Mouse (Mus musculus): ENCODE data around the gene Dzip1. TPM values are rescaled to one million over a fixed set of nuclear protein-coding genes. Genes with fewer than 3 reads are reported as not detected.

Dzip1 gene
- polyA plus RNA-seq (2017; shearing (Covaris generic)) = 10 to 100 TPM in 2 of 3 experiments, 1 to 10 TPM in 1; 5.0 to 17.5 (median 11.8) TPM

DNA sequence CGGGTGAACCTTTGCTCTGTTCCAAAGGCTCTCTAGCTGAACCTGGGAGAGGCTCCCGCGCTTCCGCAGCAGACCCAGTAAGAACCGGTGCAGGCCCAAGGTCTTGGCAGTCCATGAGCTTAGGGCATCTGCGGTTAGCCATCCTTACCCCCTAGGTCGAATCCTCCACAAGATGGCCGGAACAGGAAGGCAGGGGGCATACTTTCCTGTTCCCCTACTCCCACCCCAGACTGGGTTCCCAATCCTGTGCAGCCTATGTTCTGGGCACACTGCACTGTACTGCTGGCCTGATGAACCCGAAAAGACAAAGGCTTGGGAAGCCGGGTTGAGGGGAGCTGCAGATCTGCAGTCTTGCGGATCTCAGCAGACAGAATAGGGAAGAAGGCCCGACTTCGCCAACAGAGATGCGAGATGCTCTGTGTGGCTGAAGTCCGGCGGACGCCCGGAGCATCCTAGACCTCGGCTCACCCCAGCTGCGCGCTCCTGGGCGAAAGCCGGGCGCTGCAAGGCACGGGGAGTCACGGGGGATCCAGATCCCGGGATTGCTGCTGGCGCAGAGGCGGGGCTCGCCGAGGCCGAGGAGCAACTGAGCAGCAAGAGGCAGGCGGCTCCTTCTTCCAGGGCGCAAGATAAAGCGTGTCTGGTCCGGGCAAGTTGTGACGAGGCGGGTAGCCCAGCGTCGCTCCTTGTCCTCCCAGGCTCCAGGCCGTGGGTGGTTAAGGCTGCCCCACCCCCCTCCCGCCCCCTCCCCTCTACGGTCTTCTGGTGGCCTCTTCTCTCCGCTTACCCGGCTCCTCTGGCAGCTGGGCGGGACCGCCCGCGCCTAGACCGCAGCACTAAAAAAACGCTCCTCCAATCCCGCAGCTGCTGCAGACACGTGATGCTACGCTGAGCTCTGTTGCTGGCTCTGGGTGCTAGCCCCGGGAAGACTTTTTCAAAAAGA, at the start of gene Dzip1:
Gene Dzip1 (minus strand): TSS at position 788 of the 943 bp plus-strand sequence.
- ATAC-seq = peak; percentile 76

DNA sequence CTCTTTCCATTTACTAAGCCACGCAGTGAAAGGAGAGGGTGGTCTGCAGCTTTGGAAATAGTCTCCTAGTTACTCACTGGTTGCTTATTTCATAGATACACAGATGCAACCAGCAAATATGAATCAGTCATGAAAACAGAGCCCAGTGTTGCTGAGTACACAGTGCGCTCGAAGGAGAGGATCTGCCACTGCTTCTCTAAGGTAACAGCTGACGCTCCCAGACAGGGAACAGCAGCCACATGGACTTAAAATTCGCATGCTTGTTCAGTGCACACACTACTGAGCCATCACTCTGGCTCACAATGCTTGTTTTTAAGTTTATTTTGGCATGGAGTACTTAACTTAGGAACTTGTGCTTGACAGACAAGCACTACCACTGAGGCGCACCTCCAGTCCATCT, 47.0 kb upstream of the Dzip1 start:
- no peak for ATAC-seq

DNA sequence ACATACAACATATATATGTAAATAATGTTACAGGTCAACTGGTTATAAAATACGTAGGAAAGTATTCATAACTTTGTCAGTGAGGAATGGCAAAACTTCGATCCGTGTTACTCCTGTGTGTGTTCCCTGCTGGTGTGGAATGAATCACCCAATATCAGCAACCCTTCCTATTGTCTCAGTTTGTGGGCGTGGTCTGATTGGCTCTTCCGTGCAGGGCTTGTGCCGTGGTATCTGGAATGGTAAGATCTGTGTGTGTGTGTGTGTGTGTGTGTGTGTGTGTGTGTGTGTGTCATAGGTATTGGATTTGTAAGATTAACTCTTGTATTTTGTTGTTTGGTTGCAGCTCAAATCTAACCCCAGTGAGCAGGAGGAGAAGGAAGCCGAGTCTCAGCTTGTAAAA, 42.4 kb upstream of the Dzip1 start:
- ATAC-seq = no peak

GRCm38 (mm10) chr14:118965356-118966000, 40.2 kb upstream of the Dzip1 start:
- ATAC-seq = peak; percentile 85

DNA sequence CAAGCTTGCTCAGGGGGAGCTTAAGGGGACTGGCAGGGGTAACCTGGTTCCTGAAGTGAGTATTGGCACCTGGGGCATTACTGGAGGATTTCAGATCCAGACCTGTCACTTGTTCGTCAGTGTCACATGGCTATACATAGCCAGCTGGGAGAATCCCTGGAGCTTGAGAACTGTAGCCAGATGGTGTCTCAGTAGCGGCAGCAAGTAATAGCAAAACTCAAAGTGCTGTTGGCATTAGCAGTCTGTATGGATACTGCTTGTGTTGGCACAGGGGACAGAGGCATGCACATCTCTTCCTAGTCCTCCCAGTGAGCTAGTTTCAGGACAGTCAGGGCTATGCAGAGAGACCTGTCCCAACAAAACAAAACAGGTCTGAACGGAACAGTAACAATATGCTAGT, 32.8 kb upstream of the Dzip1 start:
- ATAC-seq = no peak

DNA sequence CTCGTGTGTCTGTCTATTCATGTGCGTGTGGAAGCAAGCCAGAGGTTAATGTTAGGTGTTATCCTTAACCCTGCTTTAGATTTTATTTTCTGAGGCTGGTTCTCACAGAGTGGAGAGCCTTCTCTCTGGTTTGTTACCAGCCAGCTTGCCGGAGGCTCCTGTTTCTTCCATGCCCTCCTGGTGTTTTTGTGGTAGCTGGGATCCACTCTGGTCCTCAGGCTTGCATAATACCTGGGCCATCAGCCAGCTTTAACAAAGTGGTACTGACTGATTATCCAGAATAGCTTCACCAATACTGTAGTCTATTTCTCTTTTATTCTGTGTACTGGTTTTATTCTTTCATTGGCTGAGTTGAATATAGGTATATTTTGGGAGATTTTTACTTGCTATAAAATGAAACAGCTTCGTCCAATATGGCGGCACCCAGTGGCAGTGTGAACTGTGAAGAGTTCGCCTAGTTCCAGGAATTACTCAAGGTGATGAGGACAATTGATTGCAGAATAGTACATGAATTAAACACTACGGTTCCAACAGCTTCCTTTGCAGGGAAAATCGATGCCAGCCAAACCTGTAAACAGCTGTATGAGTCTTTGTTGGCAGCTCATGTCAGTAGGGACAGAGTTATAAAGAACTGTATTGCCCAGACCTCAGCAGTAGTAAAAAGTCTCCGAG, 26.8 kb upstream of the Dzip1 start:
- ATAC-seq = no peak

DNA sequence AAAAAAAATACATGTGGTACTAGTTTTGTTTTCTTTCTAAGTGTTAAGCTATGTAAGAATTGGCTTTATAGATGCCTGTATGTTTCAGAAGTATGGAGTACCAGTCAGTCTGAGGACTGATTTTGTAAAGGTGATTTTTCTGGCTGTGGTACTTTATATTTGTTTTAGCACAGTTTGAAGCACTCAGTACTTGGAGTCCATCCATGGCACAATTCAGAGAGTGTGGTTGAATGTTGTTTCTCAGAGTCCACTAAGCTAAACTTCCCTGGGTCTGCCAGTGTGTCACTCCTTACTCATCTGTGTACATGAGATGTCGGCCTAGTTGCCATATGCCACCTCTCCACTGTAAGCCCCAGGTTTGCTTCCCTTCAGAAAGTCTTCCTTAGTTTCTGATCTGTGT, 23.6 kb upstream of the Dzip1 start:
- no peak for ATAC-seq

GRCm38 (mm10) chr14:118944702-118945101, 19.4 kb upstream of the Dzip1 start:
- no peak for ATAC-seq

- no peak for ATAC-seq
Measured at GRCm38 (mm10) chr14:118942076-118942475, 16.8 kb upstream of the Dzip1 start.

- ATAC-seq = no peak
Measured at GRCm38 (mm10) chr14:118940796-118941495, 15.7 kb upstream of the Dzip1 start.

DNA sequence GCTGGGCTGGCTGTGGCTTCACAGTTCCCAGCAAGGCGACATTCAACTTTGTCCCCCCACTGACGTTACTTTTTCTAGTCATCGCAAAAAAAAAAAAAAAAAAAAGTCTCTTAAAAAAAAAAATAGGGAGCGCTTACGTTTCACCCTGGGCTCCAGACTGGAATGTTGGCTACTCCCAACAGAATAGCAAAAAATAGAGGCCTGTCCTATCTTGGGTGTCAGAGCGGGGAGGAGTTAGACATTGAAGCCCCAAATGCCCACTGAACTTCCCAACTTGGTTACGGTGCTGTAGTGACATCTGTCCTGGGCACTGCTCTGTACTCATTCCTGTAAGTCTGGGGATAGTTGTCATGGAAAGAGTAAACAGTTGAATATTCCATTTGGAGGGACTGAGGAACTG, 13.3 kb upstream of the Dzip1 start:
- ATAC-seq = no peak

DNA sequence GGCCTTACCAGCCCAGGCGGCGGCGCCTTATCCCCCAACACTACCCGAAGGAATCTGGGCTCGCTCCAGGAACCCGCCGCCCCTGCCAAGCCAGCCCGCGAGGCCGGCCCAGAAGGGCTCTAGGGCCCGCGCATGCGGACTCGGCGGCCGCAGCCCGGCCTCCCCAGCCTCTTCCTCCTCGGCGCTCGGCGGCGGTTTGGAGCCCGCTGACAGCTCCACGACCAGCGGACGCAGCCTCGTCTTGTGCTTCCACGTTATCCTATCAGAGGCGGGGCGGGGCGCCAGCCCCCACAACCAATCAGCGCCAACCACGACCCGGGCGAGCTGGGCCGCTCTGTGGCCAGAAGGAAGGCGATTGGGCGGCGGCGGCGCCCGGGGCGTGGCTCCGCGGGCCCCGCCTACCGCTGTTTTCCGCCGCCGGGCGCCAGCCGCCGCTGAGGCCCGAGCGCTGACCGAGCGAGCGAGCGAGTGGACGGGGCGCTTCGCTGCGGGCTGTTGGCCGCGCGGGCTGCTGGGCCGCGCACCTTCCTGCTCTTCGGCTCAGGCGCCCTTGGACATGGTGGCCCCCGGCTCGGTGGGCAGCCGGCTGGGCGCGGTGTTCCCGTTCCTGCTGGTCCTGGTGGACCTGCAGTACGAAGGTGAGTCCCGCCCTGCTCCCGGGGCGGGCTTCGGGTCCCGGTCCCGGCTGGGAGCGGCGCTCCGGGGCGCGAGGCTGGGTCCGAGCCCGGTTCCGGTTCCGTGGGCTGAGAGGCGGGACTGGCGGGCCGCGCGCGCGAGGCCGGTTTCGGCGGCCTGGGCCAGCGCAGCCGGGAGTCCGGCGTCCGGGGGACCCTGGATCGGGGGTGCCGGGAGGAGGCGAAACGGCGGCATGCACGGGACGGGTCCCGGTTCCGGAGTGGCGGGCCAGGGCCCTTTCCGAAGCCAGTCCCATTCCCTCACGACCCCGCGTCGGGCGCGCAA, 12.6 kb upstream of the Dzip1 start, which contains the start of gene Dnajc3:
Gene Dnajc3 (plus strand): TSS at position 444 of the 960 bp plus-strand sequence.
- ATAC-seq = peak; percentile 93

- no peak for ATAC-seq
Measured at GRCm38 (mm10) chr14:118936952-118937351, 11.7 kb upstream of the Dzip1 start.

GRCm38 (mm10) chr14:118936236-118936635, 11.0 kb upstream of the Dzip1 start:
- no peak for ATAC-seq

- ATAC-seq = no peak
Measured at GRCm38 (mm10) chr14:118934686-118935085, 9.4 kb upstream of the Dzip1 start.

GRCm38 (mm10) chr14:118932956-118933355, 7.7 kb upstream of the Dzip1 start:
- peak; percentile 32 for ATAC-seq

- ATAC-seq = no peak
Measured at GRCm38 (mm10) chr14:118931181-118931580, 5.9 kb upstream of the Dzip1 start.

GRCm38 (mm10) chr14:118930777-118931176, 5.5 kb upstream of the Dzip1 start:
- no peak for ATAC-seq

- peak; percentile 75 for ATAC-seq
Measured at GRCm38 (mm10) chr14:118929779-118930178, 4.5 kb upstream of the Dzip1 start.

DNA sequence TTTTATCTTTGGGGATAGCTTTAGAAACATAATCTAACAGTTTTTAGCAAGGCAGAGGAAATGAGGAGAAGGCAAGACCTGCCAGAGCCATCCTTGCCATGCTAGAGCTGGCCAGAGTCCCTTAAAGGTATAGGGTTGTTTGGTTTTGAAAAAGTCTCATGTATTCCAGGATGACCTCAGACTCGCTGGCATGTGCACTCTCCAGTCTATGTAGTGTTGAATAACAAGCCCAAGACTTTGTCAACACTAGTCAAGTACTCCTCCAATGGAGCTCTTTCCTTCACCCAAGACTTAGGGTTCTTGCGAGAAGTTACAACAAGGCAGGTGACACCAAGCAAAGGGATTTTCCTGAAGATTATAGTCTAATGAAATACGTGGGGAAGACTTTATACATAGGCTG, 3.3 kb upstream of the Dzip1 start:
- no peak for ATAC-seq

DNA sequence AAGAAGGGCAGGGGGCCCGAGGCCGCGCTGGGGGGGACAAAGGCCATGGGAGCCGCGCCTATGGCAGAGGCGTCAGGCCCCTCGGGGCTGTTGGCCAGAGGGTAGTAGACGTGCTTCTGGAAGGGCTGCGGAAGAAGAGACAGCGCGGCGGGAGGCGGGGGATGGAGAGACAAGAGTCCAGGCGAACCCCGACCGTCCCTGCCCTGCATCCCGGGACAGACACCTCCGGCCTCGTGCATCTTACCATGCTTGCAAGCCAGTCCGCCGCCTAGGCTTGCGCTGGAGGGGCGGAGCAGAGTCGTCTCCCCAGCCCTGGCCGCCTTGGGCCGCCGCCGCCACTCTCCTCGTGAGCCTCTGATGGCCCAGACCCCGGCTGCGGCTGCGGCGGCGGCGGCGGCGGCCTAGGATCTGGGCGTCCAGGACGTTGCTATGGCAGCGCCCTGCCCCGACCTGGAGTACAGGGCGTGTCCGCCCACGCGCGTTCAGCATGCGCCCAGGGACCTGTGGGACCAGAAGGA, 2.5 kb downstream of the Dzip1 start:
- ATAC-seq = no peak

Measured in inflammation-experienced regulatory T-cells, adult 6 months (primary cell).